Mouse (Mus musculus) liver, adult 2 months (tissue): Measurements from ENCODE around the gene Mrps18c. TPM values are rescaled to one million over a fixed set of nuclear protein-coding genes. Genes with fewer than 3 reads are reported as not detected.
A peak's percentile ranks its signal among the peaks of the same experiment; 100 is the strongest.

ENCODE experiments used
- DNase-seq: peaks from one replicate; pipeline ENCODE4 v3.0.0-alpha.2; 2011; ENCODE audit warnings: low read depth, low spot score; ENCODE audit errors: extremely low read depth
- H3K27ac ChIP-seq: fragments of 200-500 bp; replicated peaks from 2 replicates; pipeline ENCODE4 v1.5.1; 2012; ENCODE audit warnings: low read depth, mild to moderate bottlenecking, control low read depth, inconsistent platforms, low read length; ENCODE audit not compliant: insufficient read depth
- H3K27me3 ChIP-seq: fragments of 200-500 bp; 2 replicates; pipeline ENCODE4 v1.6.1; 2012; ENCODE audit warnings: mild to moderate bottlenecking, moderate library complexity, low read length, inconsistent platforms; ENCODE audit not compliant: control insufficient read depth, insufficient read depth
- H3K36me3 ChIP-seq: fragments of 200-500 bp; 2 replicates; pipeline ENCODE4 v1.6.1; 2012; ENCODE audit warnings: low read length, inconsistent platforms; ENCODE audit not compliant: control insufficient read depth, insufficient read depth
- H3K4me1 ChIP-seq: fragments of 200-500 bp; 2 replicates; pipeline ENCODE4 v1.6.1; 2011; ENCODE audit warnings: low read length; ENCODE audit not compliant: control insufficient read depth, insufficient read depth
- H3K4me3 ChIP-seq: fragments of 200-500 bp; 2 replicates; pipeline ENCODE4 v1.5.1; 2011; ENCODE audit warnings: low read depth, mild to moderate bottlenecking, control low read depth, low read length, moderate library complexity; ENCODE audit not compliant: insufficient read depth
- H3K79me2 ChIP-seq: fragments of 200-500 bp; 2 replicates; pipeline ENCODE4 v1.6.1; 2012; ENCODE audit warnings: inconsistent platforms, mild to moderate bottlenecking, low read length, moderate library complexity; ENCODE audit not compliant: control insufficient read depth, insufficient read depth
- H3K9ac ChIP-seq: fragments of 200-500 bp; 2 replicates; pipeline ENCODE4 v1.6.1; 2012; ENCODE audit warnings: low read depth, mild to moderate bottlenecking, control low read depth, inconsistent platforms, low read length
- CTCF ChIP-seq: fragments of 200-500 bp; IDR thresholded peaks from 2 replicates; pipeline ENCODE4 v1.5.1; 2011; ENCODE audit warnings: low read depth, low read length, control low read depth
- POLR2A ChIP-seq: fragments of 200-500 bp; IDR thresholded peaks from 2 replicates; pipeline ENCODE4 v1.6.1; 2011; ENCODE audit warnings: low read length, control low read depth; ENCODE audit not compliant: insufficient read depth; ENCODE audit errors: extremely low read depth
- WGBS: fragments of 180-500 bp; shearing (Covaris S2); methylation state at CpG from one replicate; pipeline ENCODE4 v1.1.7; 2018; 5-methylcytosine and 5-hydroxymethylcytosine counted together
- polyA plus RNA-seq: library from polyadenylated mRNA; depleted of rRNA; stranded (reverse); fragments of >200 nt; gene quantifications from 2 replicates; pipeline ENCODE4 v1.2.3, GENCODE M21; 2012; rRNA removed
- total RNA-seq: library from RNA; depleted of rRNA; stranded (reverse); fragments of >200 nt; gene quantifications from 2 replicates; pipeline ENCODE4 v1.2.3, GENCODE M21; 2014; rRNA removed

Mrps18c gene
- total and polyA plus RNA-seq, 2 experiments, result 22.7 to 48.5 TPM

DNA sequence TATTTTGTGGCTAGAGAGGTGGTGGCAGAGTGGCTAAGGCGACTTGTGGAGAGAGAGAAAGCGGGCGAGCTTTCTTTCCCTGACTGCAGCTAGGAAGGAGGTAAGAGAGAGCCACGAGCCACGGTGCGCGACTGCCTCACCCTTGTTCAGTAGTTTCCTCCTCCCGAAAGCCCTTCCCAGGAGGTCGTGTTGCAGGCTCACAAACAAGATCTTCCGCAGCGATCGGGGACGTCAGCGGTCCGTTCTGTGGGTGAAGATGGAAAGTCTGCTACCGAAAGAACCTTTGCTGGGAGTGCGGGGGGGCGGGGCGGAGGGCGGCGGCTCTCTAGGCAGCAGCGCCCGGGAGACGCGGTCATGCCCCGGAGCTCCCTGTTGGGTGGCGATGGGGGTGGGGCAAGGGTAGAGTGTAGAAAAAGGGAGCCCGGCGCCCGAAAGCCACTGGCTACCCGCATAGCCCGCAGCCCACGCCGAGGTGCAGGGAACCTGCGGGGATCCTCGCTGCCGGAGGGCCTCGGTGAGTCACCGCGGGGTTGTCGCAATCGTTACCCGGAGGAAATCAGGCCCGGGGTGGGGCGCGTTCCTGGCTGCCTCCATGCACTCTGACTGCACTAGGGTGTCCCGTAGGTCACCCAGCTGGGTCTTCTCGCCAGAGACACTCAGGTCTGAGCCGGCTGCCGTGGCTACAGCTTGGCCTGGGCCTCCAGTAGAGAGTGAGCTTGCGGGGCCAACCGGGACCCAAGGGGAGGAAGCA, 47.6 kb downstream of the Mrps18c start:
- Histone ChIP-seq H3K27ac (peak overlapping the region; percentile 30), H3K79me2 (no peaks in the 10 kb centered on the region), H3K36me3 (no peaks in the 10 kb centered on the region), H3K27me3 (no peaks in the 10 kb centered on the region), H3K9ac (peak overlapping the region; percentile 82), H3K4me3 (peak overlapping the region; percentile 63), H3K4me1 (peaks cover 4% of the 10 kb centered on the region)
- under 1% methylated on average over 52 of the region's 52 CpGs for WGBS
- TF ChIP-seq CTCF, result no peak
- TF ChIP-seq POLR2A, result no peak
- DNase-seq, result peak; percentile 75

DNA sequence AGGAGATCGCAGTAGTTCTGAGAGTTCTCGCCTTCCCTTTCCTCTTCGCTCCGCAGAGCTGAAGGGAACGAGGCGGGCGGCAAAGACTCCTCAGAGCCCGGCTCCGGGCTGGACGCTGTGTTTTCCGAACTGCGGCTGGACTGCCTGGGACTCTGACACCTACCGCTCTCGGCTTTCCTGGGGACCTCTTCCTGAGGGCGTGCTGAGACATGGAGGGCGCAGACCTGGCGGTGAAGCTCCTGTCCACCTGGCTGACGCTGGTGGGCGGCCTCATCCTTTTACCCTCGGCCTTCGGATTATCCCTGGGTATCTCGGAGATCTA, 48.1 kb downstream of the Mrps18c start:
- under 1% methylated on average over 22 of the region's 22 CpGs for WGBS
- Histone ChIP-seq H3K79me2 (no peaks in the 10 kb centered on the region), H3K4me1 (peaks cover 4% of the 10 kb centered on the region), H3K27me3 (no peaks in the 10 kb centered on the region), H3K36me3 (no peaks in the 10 kb centered on the region), H3K9ac (peak overlapping the region; percentile 82), H3K4me3 (peak overlapping the region; percentile 63), H3K27ac (peak overlapping the region; percentile 30)
- no peak for DNase-seq
- no peak for TF ChIP-seq POLR2A

DNA sequence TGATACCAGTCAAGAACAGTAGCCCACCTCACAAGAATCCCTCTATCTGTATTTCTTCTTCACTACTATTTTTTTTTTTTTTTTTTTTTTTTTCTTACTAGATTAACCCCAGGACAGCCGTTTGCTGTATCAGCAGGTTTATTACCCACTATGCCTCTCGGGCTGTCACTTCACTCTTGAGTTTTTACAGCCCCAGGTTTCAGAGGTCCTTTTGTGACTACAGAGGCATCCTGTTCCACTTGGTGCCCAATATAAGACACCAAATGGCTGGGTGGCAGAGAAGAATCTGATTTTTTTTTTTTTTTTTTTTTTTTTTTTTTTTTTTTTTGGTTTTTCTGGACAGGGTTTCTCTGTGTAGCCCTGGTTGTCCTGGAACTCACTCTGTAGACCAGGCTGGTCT, 48.7 kb downstream of the Mrps18c start:
- H3K4me1 ChIP-seq, result peaks cover 4% of the 10 kb centered on the region
- H3K79me2 ChIP-seq, result no peaks in the 10 kb centered on the region
- no peak for DNase-seq
- no peak overlapping the region for H3K27ac ChIP-seq
- H3K27me3 ChIP-seq, result no peaks in the 10 kb centered on the region
- no peak overlapping the region for H3K9ac ChIP-seq
- no peaks in the 10 kb centered on the region for H3K36me3 ChIP-seq
- TF ChIP-seq POLR2A, result no peak
- TF ChIP-seq CTCF, result no peak
- WGBS, result 12% methylated on average over 2 of the region's 2 CpGs
- H3K4me3 ChIP-seq, result peak overlapping the region; percentile 63; the same call in 1 of the 2 replicates

DNA sequence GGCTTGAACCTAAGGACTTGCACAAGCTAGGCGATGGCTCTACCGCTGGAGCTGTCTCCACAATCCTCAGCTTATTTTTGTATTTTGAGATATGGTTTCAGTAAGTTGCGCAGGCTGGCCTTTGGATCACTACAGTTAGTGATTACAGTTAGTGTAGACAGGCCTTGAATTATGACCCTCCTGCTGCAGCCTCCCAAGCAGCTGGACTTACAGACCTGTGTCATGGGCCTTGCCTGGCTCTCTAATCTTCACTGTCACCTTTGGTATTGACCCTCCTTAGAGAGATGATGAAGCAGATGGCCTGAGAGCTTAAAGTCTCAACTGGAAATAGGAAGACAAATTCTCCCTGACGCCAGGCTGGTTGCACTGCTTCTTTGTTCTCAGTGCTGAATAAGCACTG, 55.5 kb downstream of the Mrps18c start:
- no peak for DNase-seq
- H3K36me3 ChIP-seq, result no peaks in the 10 kb centered on the region
- no peaks in the 10 kb centered on the region for H3K27me3 ChIP-seq
- H3K4me1 ChIP-seq, result no peaks in the 10 kb centered on the region
- no peaks in the 10 kb centered on the region for H3K79me2 ChIP-seq
- H3K4me3 ChIP-seq, result no peak overlapping the region
- WGBS, result 90% methylated on average over 4 of the region's 4 CpGs
- H3K9ac ChIP-seq, result no peak overlapping the region
- H3K27ac ChIP-seq, result no peak overlapping the region
- TF ChIP-seq POLR2A (no peak), CTCF (no peak)

Other genes starting within 250 kb of the Mrps18c start
- 21.5 and 29.7 TPM in 2 replicates for gene Plac8, start 226.4 kb upstream of the Mrps18c start, total RNA-seq
- 11.3 and 18.2 TPM in 2 replicates for gene Plac8, start 226.4 kb upstream of the Mrps18c start, polyA plus RNA-seq
- gene Coq2, start 123.5 kb upstream of the Mrps18c start, total RNA-seq, result 49.7 and 53.1 TPM in 2 replicates
- gene Coq2, start 123.5 kb upstream of the Mrps18c start, polyA plus RNA-seq, result 48.2 and 57.7 TPM in 2 replicates
- gene Hpse, start 78.9 kb upstream of the Mrps18c start, total RNA-seq, result 3.8 and 4.1 TPM in 2 replicates
- 1.3 and 1.7 TPM in 2 replicates for gene Hpse, start 78.9 kb upstream of the Mrps18c start, polyA plus RNA-seq
- gene Helq, start within 50 bp of the Mrps18c start, total RNA-seq, result 3.2 and 4.3 TPM in 2 replicates
- gene Helq, start within 50 bp of the Mrps18c start, polyA plus RNA-seq, result 2.4 and 2.5 TPM in 2 replicates
- 7.0 and 9.5 TPM in 2 replicates for gene Abraxas1, start 22.3 kb downstream of the Mrps18c start, total RNA-seq
- 2.7 and 3.0 TPM in 2 replicates for gene Abraxas1, start 22.3 kb downstream of the Mrps18c start, polyA plus RNA-seq
- gene Gpat3, start 47.1 kb downstream of the Mrps18c start, total RNA-seq, result 5.9 and 6.7 TPM in 2 replicates
- gene Gpat3, start 47.1 kb downstream of the Mrps18c start, polyA plus RNA-seq, result 2.0 and 7.1 TPM in 2 replicates